Mouse (Mus musculus) heart, embryonic 10.5 days (tissue): ENCODE data around the gene Adarb1. TPM values are rescaled to one million over a fixed set of nuclear protein-coding genes. Genes with fewer than 3 reads are reported as not detected.

ENCODE experiments used
- DNase-seq: peaks from one replicate; pipeline ENCODE4 v3.0.0-alpha.2; 2017; ENCODE audit warnings: low spot score
- H3K27ac ChIP-seq: fragments of 300-500 bp; sonication (generic); 2 replicates; pipeline ENCODE4 v1.5.1; 2016; ENCODE audit warnings: mild to moderate bottlenecking
- H3K27me3 ChIP-seq: fragments of 300-500 bp; sonication (generic); 2 replicates; pipeline ENCODE4 v1.6.1; 2016; ENCODE audit warnings: mild to moderate bottlenecking; ENCODE audit not compliant: poor library complexity, insufficient read depth, severe bottlenecking
- H3K36me3 ChIP-seq: fragments of 300-500 bp; sonication (generic); 2 replicates; pipeline ENCODE4 v1.6.1; 2016; ENCODE audit warnings: mild to moderate bottlenecking, moderate library complexity
- H3K4me1 ChIP-seq: fragments of 300-500 bp; sonication (generic); 2 replicates; pipeline ENCODE4 v1.6.1; 2016; ENCODE audit warnings: mild to moderate bottlenecking
- H3K4me3 ChIP-seq: fragments of 300-500 bp; sonication (generic); 2 replicates; pipeline ENCODE4 v1.5.1; 2016; ENCODE audit warnings: mild to moderate bottlenecking, moderate library complexity
- H3K9me3 ChIP-seq: fragments of 300-500 bp; sonication (generic); 2 replicates; pipeline ENCODE4 v1.6.1; 2016; ENCODE audit warnings: mild to moderate bottlenecking, moderate library complexity
- WGBS: fragments of 180-500 bp; shearing (Covaris S2); methylation state at CpG from one replicate; pipeline ENCODE4 v1.1.7; 2016; 5-methylcytosine and 5-hydroxymethylcytosine counted together
- polyA plus RNA-seq: library from polyadenylated mRNA; unstranded; fragments of >200 nt; fragmentation: Nextera tagmentation; extraction: Ambion mirVana; gene quantifications from 2 replicates; pipeline ENCODE4 v1.2.1, GENCODE M21; 2016

Gene Adarb1
- polyA plus RNA-seq, 1 experiment from 2014 or later: 9.9 TPM

- Histone ChIP-seq H3K27me3 (no peaks in the 10 kb centered on the region; the same call in 1 of the 2 replicates), H3K27ac (no peak overlapping the region), H3K4me3 (no peak overlapping the region), H3K9me3 (no peaks in the 10 kb centered on the region), H3K36me3 (peaks cover 5% of the 10 kb centered on the region; the same call in 1 of the 2 replicates), H3K4me1 (peaks cover 7% of the 10 kb centered on the region; the same call in 1 of the 2 replicates)
- DNase-seq: no peak
- 88% methylated on average over 6 of the region's 6 CpGs for WGBS
Observed at GRCm38 (mm10) chr10:77324716-77325115, 93.4 kb downstream of the Adarb1 start.

- H3K4me1 ChIP-seq: peaks cover 7% of the 10 kb centered on the region; the same call in 1 of the 2 replicates
- peaks cover 5% of the 10 kb centered on the region; the same call in 1 of the 2 replicates for H3K36me3 ChIP-seq
- WGBS: 81% methylated on average over 8 of the region's 8 CpGs
- H3K27me3 ChIP-seq: no peaks in the 10 kb centered on the region; the same call in 1 of the 2 replicates
- DNase-seq: no peak
- no peaks in the 10 kb centered on the region for H3K9me3 ChIP-seq
- H3K4me3 ChIP-seq: no peak overlapping the region
- no peak overlapping the region for H3K27ac ChIP-seq
Observed at GRCm38 (mm10) chr10:77321611-77322010, 96.5 kb downstream of the Adarb1 start.

GRCm38 (mm10) chr10:77321001-77321400 lies 97.1 kb downstream of the Adarb1 start:
- no peak overlapping the region for H3K4me3 ChIP-seq
- WGBS: 75% methylated on average over 1 of the region's 1 CpGs
- no peaks in the 10 kb centered on the region; the same call in 1 of the 2 replicates for H3K27me3 ChIP-seq
- peaks cover 7% of the 10 kb centered on the region; the same call in 1 of the 2 replicates for H3K4me1 ChIP-seq
- H3K36me3 ChIP-seq: peaks cover 5% of the 10 kb centered on the region; the same call in 1 of the 2 replicates
- no peak overlapping the region for H3K27ac ChIP-seq
- no peaks in the 10 kb centered on the region for H3K9me3 ChIP-seq
- DNase-seq: no peak

GRCm38 (mm10) chr10:77315682-77316081 lies 102.4 kb downstream of the Adarb1 start:
- WGBS: 82% methylated on average over 2 of the region's 2 CpGs
- Histone ChIP-seq H3K4me1 (no peaks in the 10 kb centered on the region), H3K27me3 (no peaks in the 10 kb centered on the region), H3K27ac (no peak overlapping the region), H3K4me3 (no peak overlapping the region), H3K9me3 (no peaks in the 10 kb centered on the region), H3K36me3 (peaks cover 12% of the 10 kb centered on the region; the same call in 1 of the 2 replicates)
- DNase-seq: no peak

- peaks cover 14% of the 10 kb centered on the region; the same call in 1 of the 2 replicates for H3K36me3 ChIP-seq
- H3K4me3 ChIP-seq: no peak overlapping the region
- no peaks in the 10 kb centered on the region for H3K27me3 ChIP-seq
- 88% methylated on average over 9 of the region's 9 CpGs for WGBS
- no peaks in the 10 kb centered on the region for H3K9me3 ChIP-seq
- DNase-seq: no peak
- no peaks in the 10 kb centered on the region for H3K4me1 ChIP-seq
- H3K27ac ChIP-seq: no peak overlapping the region
Observed at GRCm38 (mm10) chr10:77314711-77315266, 103.3 kb downstream of the Adarb1 start.

- H3K36me3 ChIP-seq: peaks cover 14% of the 10 kb centered on the region; the same call in 1 of the 2 replicates
- WGBS: 79% methylated on average over 10 of the region's 10 CpGs
- no peak for DNase-seq
- H3K27ac ChIP-seq: no peak overlapping the region
- no peak overlapping the region for H3K4me3 ChIP-seq
- H3K4me1 ChIP-seq: peaks cover 5% of the 10 kb centered on the region; the same call in 1 of the 2 replicates
- no peaks in the 10 kb centered on the region for H3K27me3 ChIP-seq
- H3K9me3 ChIP-seq: no peaks in the 10 kb centered on the region
Observed at GRCm38 (mm10) chr10:77308978-77309377, 109.1 kb downstream of the Adarb1 start.

GRCm38 (mm10) chr10:77305766-77306165 lies 112.3 kb downstream of the Adarb1 start:
- no peak for DNase-seq
- peaks cover 15% of the 10 kb centered on the region; the same call in 1 of the 2 replicates for H3K36me3 ChIP-seq
- 78% methylated on average over 8 of the region's 8 CpGs for WGBS
- H3K4me1 ChIP-seq: peaks cover 11% of the 10 kb centered on the region
- H3K4me3 ChIP-seq: no peak overlapping the region
- no peaks in the 10 kb centered on the region for H3K27me3 ChIP-seq
- H3K27ac ChIP-seq: no peak overlapping the region
- H3K9me3 ChIP-seq: no peaks in the 10 kb centered on the region

GRCm38 (mm10) chr10:77304840-77305533 lies 113.1 kb downstream of the Adarb1 start:
- WGBS: 51% methylated on average over 4 of the region's 4 CpGs
- Histone ChIP-seq H3K36me3 (peaks cover 12% of the 10 kb centered on the region; the same call in 1 of the 2 replicates), H3K27me3 (no peaks in the 10 kb centered on the region), H3K9me3 (no peaks in the 10 kb centered on the region), H3K27ac (no peak overlapping the region), H3K4me1 (peaks cover 11% of the 10 kb centered on the region), H3K4me3 (no peak overlapping the region)
- no peak for DNase-seq

- H3K4me1 ChIP-seq: peaks cover 11% of the 10 kb centered on the region
- 84% methylated on average over 3 of the region's 3 CpGs for WGBS
- DNase-seq: no peak
Observed at GRCm38 (mm10) chr10:77304362-77304761, 113.7 kb downstream of the Adarb1 start.

GRCm38 (mm10) chr10:77300934-77301297 lies 117.2 kb downstream of the Adarb1 start:
- 77% methylated on average over 4 of the region's 4 CpGs for WGBS
- H3K4me1 ChIP-seq: peaks cover 11% of the 10 kb centered on the region
- peaks cover 15% of the 10 kb centered on the region; the same call in 1 of the 2 replicates for H3K36me3 ChIP-seq

More at GRCm38 (mm10) chr10:77304362-77304761, 113.7 kb downstream of the Adarb1 start:
- Histone ChIP-seq H3K27ac (no peak overlapping the region), H3K4me3 (no peak overlapping the region), H3K9me3 (no peaks in the 10 kb centered on the region), H3K36me3 (peaks cover 12% of the 10 kb centered on the region; the same call in 1 of the 2 replicates), H3K27me3 (no peaks in the 10 kb centered on the region)

GRCm38 (mm10) chr10:77300237-77300933 lies 117.7 kb downstream of the Adarb1 start:
- Histone ChIP-seq H3K27me3 (no peaks in the 10 kb centered on the region), H3K4me1 (peaks cover 13% of the 10 kb centered on the region), H3K4me3 (no peak overlapping the region), H3K9me3 (no peaks in the 10 kb centered on the region), H3K27ac (no peak overlapping the region), H3K36me3 (peaks cover 20% of the 10 kb centered on the region; the same call in 1 of the 2 replicates)
- no peak for DNase-seq
- 76% methylated on average over 8 of the region's 8 CpGs for WGBS

More at GRCm38 (mm10) chr10:77300934-77301297, 117.2 kb downstream of the Adarb1 start:
- Histone ChIP-seq H3K4me3 (no peak overlapping the region), H3K27me3 (no peaks in the 10 kb centered on the region), H3K9me3 (no peaks in the 10 kb centered on the region), H3K27ac (no peak overlapping the region)
- DNase-seq: no peak

- Histone ChIP-seq H3K27me3 (no peaks in the 10 kb centered on the region), H3K36me3 (peaks cover 29% of the 10 kb centered on the region; the same call in 1 of the 2 replicates), H3K9me3 (no peaks in the 10 kb centered on the region), H3K4me1 (peaks cover 9% of the 10 kb centered on the region; the same call in 1 of the 2 replicates), H3K27ac (no peak overlapping the region), H3K4me3 (no peak overlapping the region)
- DNase-seq: no peak
- WGBS: 78% methylated on average over 2 of the region's 2 CpGs
Observed at GRCm38 (mm10) chr10:77299194-77299593, 118.9 kb downstream of the Adarb1 start.
